Mouse (Mus musculus) kidney, postnatal 14 days (tissue): ENCODE results near the gene Edc4.
"Not testable (repeated sequence)": the region's sequence is repeated elsewhere in the genome, so short reads cannot be mapped to it uniquely, and the experiment has no call there.

Source experiments
- DNase-seq: peaks from one replicate; pipeline ENCODE4 v3.0.0; 2022; ENCODE audit warnings: mixed read lengths

Gene Edc4

DNA sequence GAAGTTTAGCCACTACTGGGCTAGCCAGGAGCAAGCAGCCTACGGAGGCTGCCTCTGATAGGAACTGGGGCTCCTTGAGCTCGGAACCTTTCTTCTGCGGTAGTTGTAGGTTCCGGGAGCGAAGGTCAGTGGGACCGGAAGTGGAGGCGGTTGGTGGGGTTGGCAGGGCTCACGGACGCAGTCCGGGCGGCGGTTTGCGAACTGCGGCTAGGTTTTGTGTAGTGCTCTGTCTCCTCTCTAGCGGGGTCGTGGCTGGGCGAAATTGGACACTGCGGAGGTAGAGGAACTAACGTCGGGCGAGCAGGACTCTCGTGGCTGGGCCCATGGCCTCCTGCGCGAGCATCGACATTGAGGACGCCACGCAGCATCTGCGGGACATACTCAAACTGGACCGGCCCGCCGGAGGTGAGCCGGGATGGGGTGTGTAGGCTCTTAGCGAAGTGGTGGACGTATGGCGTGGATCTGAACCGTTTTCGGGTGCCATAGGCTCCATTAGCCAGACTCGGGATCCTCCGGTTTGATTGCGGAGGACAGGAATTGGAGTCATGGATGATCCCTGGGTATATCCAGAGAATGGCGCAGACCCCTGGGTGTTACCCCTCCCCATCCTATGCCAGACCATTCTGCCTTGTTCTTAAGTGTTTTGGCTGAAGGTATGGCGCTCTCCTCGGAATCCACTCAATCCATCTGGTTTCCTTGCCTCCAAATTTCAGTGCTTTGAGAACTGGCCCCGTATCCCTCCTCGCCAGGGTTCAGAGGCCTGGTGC lies at the start of gene Edc4:
TSS of gene Edc4 (plus strand) at position 128 of the 767 bp plus-strand sequence.
- DNase-seq: peak; percentile 88

DNA sequence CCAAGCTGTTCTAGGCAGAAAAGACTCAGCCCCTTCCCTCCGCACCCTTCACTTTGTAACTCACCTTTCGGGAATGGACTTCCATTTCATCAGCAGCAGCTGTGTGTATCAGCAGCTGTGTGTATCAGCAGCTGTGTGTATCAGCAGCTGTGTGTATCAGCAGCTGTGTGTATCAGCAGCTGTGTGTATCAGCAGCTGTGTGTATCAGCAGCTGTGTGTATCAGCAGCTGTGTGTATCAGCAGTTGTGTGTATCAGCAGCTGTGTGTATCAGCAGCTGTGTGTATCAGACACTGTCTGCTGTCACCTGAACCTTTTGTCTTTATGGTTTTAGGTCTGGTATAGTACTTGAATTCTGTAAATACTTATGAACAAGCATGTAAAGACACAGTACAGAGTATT lies 46.9 kb upstream of the Edc4 start:
- DNase-seq: not testable (repeated sequence)

DNA sequence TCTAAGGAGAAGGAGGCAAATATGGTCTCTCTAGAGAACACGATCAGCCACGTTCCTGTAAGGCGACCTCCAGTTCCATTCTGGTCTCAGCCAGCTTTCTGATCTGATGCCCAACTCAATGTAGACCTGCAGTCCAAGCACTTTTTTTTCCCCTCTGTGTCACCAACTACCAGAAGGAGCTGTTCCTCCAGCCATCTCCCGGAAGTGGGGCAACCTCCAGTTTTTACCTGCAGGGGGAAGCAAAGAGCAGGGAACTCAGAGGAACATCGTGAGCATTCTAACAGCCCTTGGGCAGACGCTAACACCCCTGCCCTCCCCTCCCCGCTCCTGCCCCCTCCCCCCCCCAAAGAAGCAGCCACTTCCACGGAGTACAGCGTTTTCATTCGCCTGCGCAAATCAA lies 45.4 kb upstream of the Edc4 start:
- peak; percentile 79 for DNase-seq

DNA sequence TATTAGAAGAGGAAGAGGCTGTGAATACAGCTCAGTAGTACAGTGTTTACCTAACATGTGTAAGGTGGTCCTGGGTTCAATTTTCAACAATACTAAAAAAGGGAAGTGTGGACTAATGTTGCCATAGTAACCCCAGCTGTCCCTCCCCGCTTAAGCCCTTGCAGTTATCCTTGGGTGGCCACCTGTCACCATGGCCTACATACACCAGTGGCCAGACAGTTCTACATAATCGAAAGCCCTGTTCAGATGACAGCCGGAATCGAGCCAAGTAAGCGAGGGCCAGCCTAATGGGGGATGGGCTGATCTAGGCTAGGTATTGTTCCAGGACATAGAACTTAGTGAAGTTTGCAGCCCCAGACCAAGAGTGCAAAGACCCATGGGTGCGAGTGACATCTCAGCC lies 43.7 kb upstream of the Edc4 start:
- DNase-seq: no peak

DNA sequence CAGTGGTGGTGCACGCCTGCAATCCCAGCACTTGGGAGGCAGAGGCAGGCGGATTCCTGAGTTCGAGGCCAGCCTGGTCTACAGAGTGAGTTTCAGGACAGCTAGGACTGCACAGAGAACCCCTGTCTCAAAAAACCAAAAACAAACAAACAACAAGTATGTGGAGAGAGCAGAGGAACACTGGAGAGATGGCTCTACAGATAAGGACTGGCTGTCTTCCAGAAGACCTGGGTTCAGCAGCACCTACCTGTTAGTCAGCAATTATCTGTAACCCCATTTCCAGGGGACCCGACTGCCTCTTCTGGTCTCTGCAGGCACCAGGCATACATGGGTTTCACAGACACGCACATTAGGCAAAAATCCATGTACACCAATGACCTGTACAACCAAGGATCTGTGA lies 41.5 kb upstream of the Edc4 start:
- DNase-seq: no peak

DNA sequence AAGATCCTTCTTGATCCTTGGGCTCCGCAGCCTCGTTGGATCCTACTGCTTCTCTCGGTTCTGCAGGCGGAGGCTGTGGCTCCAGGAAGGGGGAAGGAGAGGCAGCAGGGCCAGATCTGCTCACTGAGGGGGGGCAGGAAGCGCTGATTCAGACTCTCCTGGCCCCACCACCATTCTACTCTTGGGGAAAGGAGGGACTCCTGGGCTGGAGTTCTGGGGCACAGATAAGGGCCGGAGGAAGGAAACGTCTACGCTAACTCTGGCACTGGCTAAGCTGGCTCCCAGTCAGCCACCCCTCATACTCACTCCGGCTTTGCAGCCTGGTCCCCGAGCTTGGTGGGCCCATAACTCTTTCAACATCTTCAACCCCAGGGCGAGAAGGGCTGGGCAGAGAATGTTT lies 34.0 kb upstream of the Edc4 start:
- no peak for DNase-seq

DNA sequence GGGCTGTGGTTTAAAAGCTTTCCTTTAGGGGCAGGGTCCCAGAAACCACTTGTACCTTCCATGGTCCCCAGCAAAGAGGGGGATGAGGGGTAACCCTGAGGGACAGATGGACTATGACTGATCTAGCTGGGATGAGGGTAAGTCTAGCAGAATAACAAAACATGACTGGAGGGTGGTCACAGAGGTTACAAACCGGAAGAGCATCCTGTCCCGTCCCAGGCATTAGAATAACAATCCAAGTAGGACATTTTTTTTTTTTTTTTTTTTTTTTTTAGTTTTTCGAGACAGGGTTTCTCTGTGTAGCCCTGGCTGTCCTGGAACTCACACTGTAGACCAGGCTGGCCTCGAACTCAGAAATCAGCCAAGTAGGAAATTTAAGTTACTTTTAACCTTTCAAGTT lies 30.7 kb upstream of the Edc4 start:
- no peak for DNase-seq

DNA sequence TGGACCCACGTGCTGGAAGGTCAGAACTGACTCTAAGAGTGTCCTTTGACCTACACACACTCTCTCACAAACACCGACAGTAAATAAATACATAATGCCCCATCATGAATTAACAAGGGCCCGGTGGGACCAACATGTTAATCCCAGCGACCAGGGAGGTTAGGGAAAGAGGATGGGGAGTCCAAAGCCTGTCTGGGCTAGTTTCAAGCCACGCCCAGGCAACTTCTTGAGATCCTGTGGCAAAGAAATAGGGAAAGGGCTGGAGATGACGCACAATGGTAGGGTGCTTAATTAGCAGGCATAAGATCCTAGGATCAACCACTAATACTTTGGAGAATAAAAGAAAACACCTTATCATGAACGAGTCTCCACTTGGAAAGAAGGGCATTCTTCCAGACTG lies 30.1 kb upstream of the Edc4 start:
- no peak for DNase-seq

DNA sequence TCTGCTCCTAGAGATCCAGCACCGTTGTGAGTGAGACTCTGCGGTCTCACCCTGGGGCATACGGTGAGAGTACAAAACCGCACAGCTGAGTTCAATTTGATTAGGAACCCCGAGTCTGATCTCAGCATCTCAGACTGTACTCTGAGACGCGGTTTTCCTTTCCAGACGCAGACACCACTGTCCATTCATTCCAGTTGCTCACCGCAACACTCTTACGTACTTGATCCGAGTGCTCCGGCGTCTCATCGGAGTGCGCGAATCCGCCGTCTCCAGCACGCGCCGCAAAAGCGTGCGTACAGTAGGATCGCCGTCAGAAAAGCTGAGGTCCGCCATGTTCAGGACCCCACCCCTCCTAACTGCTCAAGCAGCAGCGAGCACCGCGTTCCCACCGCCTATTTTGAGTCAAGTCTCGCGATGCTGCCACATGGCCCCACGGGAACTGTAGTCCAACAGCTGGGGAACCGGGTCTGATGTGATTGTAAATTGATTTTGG lies 29.0 kb upstream of the Edc4 start:
- peak; percentile 93 for DNase-seq

DNA sequence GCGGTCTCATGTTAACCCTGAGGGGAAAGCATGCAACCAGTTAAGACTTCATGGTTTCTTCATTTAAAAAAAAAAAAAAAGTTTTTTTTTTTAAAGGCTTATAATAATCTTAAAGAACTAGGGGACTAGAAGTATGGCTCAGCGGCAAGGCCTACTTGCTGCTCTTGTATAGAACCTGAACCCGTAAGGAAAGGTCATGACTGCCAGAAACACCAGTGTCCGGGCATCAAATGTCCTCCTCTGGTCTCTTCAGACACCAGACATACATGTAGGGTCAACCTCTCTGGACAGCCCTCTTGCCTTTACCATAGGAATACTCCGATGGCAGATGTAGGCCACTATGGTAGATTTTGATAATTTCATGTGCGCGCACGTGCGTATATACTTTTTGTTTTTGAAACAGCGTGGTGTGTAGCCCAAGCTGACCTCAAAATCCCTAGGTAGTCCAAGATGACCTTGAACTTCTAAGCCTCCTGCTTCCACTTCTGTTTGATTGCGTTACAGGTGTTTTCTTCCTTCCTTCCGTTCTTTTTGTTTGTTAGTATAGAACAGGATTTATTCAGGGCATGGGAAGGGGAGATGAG lies 28.4 kb upstream of the Edc4 start:
- DNase-seq: no peak

DNA sequence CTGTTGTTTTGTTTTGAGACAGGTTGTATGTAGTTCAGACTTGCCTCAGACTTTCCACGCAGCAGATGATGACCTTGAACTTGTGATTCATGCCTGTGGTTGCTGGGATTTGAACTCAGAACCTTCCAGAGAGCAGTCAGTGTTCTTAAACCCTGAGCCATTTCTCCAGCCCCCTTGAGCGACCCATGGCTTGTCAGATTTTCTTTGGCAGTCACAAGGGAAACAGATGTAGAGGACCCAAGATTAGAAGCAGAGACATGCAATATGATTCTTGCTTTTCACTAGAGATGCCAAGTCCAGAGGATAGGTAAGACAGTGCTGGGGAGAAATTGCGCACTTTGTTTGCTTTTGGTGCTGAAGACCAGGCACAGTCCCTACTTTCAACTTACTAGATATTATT lies 27.5 kb upstream of the Edc4 start, which contains the start of gene Cenpt:
TSS of gene Cenpt (minus strand) at position 101 of the 400 bp plus-strand sequence.
- no peak for DNase-seq

DNA sequence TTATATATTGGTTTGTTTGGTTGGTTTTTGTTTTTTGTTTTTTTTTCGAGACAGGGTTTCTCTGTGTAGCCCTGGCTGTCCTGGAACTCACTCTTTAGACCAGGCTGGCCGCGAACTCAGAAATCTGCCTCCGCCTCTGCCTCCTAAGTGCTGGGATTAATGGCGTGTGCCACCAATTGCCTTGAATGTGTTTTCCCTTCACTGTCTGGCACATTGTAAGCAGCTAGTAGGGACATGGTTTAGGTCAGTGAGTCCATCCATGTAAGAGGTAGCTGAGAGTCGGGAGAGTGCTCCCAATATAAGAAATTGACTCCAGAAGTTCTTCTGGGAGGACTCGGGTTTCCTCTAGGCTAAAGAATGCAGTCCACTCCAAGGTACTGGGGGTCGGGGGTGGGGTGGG lies 26.4 kb upstream of the Edc4 start:
- no peak for DNase-seq

DNA sequence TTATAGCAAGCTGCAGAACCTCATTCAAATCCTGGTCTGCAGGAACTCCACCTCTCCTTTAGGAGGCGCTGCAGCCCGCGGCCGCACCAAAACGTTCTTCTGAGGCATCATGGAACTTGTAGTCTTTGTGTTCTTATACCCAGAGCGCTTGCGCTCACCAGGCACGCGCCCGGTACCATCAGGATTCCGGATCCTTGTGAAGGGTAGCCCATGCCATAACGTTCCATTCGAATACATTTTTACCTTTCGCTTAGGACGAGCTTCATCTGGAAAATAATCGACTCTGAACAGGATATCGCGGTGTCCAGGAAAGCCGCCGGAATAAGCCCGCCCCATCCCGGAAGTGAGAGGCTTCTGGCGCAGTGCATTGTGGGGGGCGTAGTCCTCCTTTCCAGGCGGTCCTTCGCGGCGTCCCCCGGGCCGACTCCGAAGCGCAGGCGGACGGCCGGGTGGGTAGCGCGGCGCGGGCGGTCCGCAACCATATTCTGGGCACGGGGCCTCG lies 25.9 kb upstream of the Edc4 start, which contains the start of gene Thap11:
TSS of gene Thap11 (plus strand) at position 418 of the 502 bp plus-strand sequence.
- peak; percentile 94 for DNase-seq

DNA sequence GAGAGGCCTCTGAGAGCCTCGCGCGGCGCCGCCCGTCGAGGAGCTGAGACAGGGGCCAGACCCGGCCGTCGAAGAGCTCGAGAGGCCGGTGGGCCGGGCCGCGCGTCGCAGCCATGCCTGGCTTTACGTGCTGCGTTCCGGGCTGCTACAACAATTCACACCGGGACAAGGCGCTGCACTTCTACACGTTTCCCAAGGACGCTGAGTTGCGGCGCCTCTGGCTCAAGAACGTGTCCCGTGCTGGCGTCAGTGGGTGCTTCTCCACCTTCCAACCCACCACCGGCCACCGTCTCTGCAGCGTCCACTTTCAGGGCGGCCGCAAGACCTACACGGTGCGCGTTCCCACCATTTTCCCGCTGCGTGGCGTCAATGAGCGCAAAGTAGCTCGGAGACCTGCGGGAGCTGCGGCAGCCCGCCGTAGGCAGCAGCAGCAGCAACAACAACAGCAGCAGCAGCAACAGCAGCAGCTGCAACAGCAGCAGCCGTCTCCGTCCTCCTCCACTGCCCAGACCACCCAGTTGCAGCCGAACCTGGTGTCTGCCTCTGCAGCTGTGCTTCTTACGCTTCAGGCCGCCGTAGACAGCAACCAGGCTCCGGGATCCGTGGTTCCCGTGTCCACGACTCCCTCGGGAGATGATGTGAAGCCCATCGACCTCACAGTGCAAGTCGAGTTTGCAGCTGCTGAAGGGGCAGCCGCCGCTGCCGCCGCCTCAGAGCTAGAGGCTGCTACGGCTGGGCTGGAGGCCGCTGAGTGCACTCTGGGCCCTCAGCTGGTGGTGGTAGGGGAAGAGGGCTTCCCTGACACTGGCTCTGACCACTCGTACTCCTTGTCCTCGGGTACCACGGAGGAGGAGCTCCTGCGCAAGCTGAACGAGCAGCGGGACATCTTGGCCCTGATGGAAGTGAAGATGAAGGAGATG lies 25.2 kb upstream of the Edc4 start:
- peak; percentile 60 for DNase-seq

DNA sequence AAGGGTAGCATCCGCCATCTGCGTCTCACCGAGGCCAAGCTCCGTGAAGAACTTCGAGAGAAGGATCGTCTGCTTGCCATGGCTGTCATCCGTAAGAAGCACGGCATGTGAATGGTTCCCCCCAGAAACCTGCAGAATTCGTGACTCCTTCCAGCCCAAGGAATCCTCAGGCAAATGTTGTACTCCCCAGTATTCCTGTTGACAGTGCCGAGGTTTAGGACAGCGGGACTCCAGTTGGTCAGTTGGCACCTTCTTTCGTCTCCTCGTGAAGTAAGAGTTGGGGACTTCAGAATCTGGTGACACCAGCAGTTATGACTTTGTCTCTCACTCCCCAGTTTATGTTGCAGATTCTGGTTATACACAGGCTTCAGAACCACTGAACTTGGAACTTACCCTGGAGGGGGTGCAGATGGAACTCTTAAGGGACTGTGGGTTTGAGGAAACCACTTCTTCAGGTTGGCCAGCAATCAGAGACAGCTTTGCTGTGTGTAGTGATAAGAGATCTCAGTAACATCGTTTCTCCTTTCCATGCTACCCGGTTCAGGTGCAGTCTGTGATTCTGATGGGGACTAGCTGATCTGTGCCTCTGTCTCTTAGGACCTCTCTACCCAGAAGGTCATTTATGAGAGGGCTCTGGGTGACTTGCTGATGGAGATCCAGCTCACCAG lies 24.4 kb upstream of the Edc4 start:
- no peak for DNase-seq

DNA sequence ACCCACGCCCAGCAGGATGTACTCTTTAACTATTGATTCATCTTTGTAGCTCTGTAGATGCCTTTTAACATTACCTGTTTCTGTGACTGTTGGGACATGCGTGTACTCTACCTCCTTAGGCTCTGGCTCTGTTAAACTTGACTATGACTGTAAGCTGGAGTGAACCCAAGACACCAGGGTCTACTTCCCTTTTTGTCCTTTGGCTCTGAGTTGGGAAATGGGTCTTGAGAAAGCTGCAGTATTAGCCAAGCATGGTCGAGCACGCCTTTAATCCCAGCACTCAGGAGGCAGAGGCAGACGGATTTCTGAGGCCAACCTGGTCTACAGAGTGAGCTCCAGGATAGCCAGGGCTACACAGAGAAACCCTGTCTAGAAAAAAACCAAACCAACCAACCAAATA lies 22.2 kb upstream of the Edc4 start:
- no peak for DNase-seq

DNA sequence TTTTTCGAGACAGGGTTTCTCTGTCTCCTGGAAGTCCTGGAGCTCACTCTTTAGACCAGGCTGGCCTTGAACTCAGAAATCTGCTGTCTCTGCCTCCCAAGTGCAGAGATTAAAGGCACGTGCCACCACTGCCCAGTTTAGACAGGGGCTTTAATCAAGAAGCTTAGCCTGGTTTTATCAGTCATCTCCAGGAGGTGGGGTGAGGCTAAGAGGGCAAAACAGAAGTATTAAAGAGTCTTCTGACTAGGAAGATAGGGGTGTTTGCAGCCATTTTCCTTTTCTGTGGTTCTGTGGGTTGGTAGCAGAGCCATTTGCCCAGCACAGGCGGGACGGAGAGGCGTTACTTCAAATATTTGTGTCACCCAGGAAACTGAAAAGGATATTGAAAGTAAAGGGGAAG lies 21.4 kb upstream of the Edc4 start:
- no peak for DNase-seq

DNA sequence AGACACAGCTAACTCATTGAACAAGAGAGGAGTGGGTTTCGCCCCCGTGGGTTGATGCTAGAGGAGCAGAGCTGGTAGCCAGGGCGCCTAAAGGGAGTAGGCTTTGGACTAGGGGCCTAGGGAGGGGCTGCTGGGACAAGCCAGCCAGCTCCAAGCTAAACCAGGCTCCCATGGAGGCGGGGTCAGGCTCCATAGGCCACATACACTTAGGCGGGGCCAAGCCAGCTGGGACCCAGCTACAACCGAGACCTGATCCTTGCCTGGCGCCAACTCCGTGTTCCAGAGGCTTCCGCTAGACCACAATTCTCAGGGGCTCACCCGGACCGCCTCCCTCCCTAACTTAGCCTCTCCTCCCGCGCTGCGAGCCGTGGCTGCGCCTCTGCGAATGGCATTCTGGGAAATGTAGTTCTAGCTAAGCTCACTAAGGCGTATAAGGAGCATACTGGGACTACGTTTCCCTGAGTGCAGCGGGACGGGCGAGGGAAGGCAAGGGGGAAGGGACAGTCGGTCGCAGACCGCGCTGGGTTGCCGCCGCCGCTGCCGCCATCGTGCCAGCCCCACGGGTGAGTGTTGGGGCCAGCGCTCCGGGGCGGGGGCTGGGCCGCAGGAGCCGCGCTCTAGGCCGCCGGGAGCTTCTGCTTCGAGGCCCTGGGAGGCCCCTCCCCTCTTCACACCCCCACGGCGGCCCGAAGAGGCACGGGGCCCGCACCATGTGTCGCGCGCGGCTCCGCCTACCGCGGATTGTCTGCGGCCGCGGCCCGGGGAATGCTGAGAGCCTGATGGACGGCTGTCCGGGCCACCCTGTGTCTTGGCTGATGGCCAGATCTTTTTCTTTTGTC lies 20.3 kb upstream of the Edc4 start, which contains the start of gene Nutf2:
TSS of gene Nutf2 (plus strand) at position 438 of the 839 bp plus-strand sequence.
- peak; percentile 98 for DNase-seq

DNA sequence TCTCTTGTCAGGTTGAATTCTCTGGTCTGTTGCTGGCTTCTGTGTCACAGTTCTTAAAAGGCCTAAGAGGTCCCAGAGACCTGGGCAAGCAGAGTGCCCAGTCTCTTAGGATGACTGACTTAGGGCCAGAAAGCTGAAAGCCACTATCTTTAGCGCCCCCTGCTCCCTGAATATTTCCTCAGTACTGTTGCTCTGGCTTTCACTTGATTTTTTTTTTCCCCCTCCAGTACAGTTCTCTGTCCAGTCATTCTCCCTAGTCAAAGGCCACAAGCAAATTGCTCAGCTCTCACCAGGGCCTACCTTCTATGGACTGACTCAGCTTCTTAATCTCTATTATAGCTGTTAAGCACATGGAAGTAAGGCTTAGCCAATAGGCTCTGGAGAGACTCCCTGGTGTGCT lies 18.7 kb upstream of the Edc4 start:
- DNase-seq: peak; percentile 32

DNA sequence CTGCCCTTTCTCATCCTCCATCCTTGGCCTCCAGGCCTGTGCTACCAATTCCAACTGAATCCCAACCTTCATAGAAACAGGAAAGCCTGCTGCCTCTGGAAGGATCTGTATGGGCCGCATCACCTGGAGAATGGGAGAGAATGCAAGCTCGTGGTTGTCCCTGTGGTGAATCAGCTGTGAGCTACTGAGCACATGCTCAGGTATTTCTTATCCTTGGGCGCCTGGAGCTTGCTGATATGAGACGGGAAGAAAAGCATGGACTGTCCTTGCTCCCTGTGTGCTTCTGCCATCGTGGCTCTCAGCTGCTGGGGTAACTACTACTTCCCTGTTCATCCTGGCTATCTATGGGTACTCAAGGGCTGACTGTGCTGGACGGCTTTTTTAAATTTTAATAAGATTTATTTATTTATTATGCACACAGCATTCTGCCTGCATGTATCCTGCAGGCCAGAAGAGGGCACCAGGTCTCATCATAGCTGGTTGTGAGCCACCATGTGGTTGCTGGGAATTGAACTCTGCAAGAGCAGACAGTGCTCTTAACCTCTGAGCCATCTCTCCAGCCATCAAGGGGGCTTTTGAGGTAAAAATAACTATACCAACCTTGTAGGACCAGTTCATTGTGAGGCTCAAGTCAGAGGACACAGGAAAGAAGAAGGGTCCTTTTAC lies 14.2 kb upstream of the Edc4 start:
- DNase-seq: no peak

DNA sequence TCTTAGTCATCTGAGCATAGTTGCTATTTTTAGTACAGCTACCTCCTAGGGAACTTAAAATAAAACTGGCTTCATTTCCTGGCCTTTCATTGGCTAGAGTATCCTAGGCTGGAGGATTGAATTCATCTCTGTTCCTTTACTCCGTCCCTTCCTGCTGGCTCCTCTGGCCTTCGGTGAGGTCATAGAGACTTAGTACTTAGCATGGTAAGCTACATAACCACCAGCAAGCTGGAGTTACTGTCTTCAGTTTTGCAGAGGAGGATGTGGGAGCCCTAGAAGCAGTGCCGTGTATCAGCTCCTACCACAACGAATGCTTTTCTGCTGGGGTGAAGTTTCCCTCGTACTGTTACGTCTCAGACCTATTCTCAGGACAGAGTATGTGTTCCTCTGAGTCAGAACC lies 6.4 kb upstream of the Edc4 start:
- DNase-seq: no peak
